Mouse (Mus musculus) kidney, postnatal 25 days (tissue): ENCODE results near the gene Acaca.
"Not testable (repeated sequence)": the region's sequence is repeated elsewhere in the genome, so short reads cannot be mapped to it uniquely, and the experiment has no call there.

Experiments used
- DNase-seq, 2 experiments: peaks; one replicate each; pipeline ENCODE4 v3.0.0; 2021; ENCODE audit warnings: mixed read lengths in 2 of 2

Acaca gene

DNA sequence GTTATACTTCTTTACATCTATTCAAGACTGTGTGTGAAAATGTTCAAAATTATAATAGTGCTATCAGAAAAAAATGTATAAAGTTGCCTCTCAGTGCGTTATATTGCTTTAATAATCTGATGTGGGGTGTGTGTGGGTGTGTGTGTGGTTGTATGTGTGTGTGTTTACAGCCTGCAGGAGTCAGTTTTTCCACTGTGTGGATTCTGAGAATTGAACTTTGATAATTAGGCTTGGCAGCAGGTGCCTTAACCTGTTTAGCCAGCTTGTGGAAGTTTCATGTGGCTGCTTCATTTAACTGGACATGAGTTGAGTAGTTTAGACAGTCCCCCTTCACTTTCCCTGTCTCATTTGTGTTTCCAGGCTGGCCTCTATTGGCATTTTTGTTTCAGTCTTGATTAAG is 117.9 kb downstream of the Acaca start:
- DNase-seq, result no peak

DNA sequence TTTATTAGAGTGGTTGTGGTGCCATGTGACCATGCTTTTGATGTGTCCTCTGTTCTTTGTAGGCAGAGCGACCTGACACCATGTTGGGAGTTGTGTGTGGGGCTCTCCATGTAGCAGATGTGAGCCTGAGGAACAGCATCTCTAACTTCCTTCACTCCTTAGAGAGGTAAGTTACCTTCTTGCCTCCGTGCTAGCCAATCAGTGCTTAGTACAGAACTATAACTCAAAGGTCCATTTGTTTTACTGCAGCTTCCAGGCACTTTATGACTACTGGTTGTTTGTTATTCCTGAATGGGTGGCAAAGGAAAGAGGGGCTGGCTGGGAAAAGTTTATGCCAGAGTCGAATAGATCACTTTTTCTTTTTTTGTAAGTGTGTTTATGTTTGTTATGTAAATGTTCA is 121.7 kb downstream of the Acaca start:
- DNase-seq, result no peak

DNA sequence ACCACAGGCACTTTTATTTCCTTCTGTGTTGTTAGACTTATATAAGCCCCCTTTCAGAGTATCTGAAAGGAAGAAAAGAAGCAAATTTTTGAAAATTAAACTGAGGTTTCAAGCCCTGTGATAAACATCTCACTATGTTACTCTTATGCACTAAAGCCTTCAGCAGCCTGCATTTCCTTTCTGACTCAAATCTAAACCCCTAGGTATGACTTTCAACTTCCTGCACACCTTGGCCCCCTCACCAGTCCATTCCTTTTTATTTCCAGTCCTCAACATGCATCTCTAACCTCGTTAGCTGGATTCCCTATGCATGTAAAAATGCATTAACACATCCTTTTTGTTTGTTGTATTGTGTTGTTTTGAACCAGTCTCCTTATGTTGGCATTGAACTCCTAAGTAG is 123.0 kb downstream of the Acaca start:
- DNase-seq, result no peak

DNA sequence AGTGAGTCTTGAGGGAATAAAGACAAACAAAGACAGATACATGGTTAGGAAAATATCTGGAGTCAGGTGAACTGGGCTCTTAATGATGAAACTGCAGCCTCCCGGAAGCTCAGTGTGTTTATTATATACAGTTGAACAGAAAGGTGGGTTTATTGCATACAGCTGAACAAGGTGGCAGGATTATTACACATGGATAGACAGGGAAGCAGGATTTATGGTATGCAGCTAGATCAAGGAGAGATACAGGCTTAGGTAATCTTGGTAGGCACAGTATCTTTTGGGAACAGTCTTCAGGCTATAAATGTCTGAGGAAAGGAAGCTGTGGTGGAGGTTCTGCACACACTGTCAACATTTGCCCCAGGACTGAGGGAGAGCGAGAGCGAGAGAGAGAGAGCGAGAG is 126.4 kb downstream of the Acaca start:
- DNase-seq, result no peak

DNA sequence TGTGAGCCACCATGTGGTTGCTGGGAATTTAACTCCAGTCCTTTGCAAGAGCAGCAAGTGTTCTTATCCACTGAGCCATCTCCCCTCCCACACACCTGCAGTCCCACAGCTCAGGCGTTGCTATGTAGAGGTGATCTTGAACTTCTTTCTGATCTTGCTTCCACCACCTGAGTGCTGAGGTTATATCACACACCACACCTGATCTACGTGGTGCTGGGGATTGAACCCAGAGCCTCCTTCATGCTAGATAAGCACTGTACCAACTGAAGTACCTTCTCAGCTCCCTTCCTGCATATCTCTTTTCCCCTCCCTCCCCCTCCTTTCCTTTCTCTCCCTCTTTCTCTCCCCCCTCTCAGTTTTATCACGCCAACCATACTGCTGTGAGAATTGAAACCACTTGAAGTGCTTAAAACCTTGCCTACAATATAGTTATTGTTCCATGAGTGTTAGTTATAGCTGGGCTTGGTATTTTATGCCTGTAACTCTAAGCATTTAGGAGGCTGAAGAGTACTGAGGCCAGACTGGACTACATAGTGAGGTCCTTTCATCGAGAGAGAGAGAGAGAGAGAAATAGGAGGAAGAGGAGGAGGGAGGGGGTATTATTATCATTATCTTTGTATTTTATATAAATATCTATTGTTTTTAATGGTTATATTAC is 128.7 kb downstream of the Acaca start:
- no peak for DNase-seq

DNA sequence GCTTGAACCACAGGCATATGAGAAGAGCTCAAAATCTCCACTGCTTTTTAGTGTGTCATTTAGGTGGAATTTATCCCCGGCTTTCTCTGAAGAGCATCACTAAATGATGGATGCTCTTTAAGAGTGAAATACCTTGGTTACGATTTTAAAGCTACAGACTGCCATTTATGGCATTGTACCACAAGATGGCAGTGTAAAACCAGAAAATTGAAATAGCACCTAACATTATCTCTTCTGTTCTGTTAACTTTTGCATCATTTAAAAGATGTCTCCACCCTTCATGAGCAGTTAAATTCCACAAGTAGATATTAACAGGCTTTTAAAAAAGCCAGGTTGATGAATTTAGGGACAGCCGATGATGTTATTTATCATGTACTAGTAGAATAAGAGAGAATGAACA is 135.0 kb downstream of the Acaca start:
- DNase-seq, result no peak

DNA sequence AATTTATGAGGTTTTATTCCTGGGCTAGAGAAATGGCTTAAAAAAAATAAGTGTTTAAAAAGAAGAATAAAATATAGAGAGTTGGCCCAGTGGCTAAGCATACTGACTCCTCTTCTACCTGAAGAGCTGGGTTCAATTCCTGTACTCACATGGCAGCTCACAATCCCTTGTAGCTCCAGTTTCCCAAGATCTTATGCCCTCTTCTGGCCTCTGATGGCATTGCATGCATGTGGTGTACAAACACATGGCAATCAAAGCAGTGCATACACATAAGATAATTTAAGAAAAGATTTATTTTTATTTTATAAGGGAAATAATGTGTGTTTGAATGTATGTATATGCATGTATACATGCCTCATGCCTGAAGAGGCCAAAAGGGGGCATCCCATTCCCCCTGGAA is 138.6 kb downstream of the Acaca start:
- DNase-seq, result peak in 1 of 2 experiments; percentile 48

DNA sequence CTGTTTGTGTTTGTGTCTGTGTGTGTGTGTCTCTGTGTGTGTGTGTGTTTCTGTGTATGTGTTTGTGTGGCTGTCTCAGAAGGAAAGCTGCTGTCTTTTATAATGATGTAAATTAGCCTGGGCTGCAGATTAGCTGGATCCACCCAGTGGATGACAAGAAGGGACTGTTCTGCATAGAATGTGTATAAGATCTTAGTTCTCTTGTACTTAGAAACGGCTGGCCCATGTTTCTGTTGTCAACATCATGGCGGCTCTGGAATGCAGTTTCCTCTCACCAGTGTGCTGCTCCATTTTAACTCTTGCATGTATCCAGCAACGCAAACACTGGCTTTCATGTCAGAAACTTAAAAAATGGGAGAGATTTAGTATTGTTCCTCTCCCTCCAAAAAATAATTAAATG is 141.0 kb downstream of the Acaca start:
- no peak for DNase-seq

DNA sequence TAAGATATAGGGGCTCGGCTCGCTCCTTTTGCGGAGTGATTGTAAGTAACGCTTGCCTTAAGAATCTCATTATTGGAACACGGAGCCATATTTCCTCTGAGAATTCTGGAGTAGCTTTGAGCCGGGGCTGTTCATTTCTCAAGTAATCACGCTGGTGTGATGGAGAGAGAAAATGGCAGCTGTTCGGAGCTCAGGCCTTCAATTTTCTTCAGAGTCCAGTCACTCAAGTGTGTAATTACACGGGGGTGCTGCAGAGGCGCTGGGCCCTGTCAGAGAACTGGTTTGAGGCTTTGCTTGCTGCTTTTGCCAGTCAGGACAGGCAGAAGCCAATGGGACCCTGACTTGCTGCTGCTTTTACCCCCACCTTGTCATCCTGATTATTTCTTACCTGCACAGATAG is 142.5 kb downstream of the Acaca start:
- no peak for DNase-seq

DNA sequence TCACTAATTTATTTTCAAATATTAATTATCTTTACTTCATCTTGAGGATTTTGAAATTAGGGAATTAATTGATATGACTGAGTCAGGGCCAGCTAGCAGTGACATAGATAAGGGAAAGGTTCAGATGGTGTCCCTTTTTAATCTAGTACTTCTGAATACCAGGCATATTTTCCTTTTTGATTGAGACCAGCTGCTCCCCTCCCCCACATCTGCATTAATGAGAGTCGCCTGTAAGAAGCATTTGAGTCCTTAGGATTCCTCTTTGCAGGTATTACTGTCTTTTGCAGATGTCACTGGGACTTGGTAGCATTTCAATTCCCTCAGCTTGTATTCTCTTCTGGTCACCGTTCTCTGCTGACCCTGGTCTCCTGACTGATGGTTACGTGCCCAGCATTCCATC is 143.1 kb downstream of the Acaca start:
- no peak for DNase-seq

DNA sequence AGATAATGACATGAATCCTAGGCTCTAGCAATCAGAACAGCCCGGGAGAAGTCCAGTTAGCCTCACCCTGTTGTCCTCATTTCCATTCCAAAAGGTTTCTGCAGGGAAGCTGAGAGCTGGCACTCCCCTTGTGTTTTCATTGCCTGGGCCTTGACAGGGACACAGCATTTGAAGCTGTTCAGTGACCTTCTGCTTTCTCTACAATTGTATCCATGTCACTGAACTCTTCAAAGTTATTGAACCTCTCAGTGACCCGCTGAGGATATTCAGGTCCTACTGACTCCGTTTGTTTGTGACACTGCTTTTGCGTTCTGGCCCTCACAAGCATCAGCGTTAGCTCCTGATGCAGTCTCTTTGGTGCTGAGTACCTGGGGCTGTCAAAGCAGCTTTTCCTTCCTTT is 147.5 kb downstream of the Acaca start:
- no peak for DNase-seq

DNA sequence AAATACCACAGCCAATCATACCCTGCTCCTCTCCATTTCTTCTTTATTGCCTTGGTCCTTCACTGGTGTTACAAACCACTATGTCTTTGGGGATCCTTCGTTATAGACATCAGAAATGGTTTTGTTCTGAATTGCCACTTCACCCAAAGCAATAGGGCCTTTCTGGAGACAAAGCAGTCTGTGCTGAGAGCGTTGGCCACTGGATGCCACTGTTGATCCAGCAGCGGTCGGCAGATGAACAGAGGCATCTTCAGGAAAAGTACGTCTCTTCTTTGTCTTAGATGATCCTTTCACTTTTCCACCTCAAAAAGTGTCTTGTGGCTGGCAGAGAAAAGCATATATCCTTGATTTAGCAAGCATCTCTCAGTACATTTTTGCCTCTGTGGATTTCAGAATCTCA is 151.8 kb downstream of the Acaca start:
- no peak for DNase-seq

DNA sequence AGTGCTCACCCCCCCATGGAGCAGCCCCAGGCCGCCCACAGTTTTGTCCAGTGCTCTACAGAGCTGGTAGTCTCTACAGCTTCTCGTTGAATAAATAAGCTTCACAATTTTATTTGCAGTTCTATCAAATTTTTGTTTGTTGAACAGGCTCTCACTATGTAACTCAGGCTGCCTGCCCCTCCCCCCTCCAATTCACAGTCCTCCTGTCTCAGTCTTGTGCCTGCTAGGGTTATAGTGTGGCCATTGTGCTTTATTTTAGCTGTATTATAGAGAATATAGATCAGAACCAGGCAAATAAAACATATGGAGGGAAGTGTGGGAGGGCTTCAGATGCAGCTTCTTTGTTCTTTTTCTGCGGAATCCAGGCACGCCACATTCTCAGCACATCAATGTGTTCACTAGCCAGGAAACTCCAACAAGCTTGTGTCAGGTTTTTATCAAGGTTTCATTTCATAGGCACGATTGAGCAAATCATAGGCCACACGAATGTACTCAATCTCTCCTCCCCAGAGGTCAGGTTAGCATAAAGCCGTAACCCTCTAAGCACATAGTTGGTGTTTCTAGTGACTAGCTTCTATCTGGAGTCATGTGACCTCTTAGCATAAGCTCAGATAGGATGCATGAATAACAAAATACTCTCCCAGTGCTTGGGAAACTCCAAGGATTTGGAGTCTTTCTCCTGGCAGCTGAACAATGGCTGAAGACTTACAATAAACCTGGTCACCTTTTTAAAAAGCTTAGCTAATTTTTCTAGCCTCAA is 153.7 kb downstream of the Acaca start:
- no peak for DNase-seq

DNA sequence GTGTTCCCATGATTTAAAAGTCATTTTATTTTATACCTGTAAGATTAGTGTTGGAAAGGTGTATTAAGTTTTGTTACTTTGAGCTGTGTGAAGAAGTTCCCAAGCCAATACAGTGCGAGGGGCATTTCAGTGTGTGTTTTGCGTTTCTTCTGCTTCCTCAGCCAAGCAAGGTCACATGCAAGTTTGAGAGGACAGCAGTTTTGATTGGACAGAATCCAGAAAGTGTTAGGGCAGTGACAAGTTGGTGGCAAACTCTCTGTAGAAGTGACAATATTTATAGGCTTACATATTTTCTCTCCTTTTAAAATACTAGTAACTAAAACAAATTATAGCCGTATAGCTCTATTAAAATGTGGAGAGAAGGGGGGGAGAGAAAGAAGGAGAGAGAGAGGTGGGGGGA is 161.3 kb downstream of the Acaca start:
- no peak for DNase-seq

DNA sequence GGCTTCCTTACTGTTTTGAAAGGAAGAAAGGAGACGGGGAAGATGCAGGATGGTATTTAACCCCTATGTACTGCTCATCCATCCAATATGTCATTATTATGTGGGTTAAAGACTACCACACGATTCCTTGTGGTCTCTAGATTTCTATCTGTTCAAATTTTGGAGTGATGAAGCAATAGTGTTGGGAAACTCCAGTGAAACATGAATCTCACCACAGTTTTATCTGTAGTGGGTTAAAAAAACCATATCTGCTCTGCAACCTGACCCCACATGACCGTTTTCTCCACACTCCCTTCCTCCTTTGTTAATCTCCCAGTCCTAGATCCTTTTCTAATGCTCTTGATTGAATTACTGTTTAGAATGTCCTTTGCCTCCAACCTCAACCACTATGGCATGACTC is 163.1 kb downstream of the Acaca start:
- DNase-seq, result no peak

DNA sequence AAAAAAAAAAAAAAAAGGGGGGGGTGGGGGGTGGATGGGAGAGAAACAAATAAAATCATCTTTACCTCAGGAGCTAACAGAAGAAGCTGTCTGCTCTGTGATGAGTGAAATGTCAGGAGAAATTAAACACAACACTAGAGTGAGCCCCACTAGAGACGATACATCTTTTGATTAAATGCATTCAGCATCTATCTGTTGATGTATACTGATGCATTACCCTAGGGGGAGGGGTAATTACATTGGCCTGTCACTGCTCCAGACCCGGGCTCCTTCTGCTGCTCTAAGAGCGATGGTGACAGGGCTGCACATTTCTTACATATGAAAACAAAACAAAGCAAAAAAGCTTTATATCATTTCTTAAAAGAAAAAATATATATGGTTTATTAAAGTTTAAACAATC is 163.8 kb downstream of the Acaca start:
- DNase-seq, result no peak

DNA sequence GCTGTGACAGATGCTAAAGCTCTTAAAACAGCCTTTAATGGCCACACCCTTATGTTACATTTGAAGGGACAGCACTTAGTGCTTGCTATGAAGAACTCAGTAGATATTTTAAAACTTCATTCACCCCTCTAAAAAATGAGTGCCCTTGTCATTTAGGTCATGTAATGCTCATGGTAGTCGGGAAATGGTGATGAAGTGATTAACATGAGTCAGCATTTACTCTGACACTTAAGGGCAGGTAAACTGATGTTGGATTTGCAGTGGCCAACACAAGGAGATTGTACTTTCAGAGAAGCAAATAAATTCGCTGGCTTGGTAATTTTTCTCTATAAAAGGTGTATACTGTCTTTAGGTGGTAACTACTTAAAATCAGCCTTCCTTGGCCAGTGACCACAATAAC is 166.9 kb downstream of the Acaca start:
- no peak for DNase-seq

DNA sequence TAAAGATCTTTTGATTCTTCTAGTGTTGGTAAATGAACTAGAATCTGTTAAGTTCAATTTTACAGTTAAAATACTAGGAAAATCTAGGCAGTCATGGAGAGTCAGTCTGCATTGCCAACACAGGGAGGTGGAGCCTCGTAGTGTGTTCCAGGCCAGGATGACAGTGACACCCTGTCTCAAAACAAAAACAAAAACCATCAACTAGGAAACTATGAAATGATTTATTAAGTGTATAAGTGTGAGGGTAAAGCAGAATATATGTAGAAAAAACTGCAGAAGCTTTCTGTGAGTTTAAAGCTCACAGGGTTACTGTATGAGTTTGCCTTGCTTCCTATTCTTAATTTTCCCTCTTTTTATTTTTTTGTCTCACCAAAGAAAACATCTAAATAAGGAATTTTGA is 176.0 kb downstream of the Acaca start:
- no peak for DNase-seq

DNA sequence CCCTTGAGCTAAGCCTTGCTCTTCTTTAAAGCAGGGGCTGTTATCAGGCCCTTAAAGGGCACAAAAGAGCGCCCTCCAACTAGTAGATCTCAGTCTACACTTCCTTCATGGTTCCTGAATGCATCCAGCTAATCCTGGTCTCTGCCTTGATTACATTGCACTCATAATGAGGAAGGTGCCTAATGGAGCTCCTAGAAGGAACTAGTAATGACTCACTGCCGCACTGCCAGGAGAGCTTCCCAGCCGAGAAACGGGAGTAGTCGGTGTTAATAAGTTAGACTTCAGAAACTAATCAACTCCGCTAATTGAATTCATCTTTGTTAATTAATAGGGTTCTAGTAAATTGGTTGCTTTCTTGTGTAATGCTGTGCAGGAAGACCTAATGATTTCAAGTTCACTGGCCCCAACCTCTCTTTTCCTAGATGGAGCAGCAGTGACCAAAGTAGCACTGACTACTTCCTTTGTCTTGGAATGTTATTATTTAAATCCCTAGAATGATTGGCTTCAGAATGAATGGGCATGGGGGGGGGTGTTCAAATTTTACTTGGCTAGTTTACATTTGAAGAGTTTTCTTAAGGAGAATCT is 176.8 kb downstream of the Acaca start:
- no peak for DNase-seq

DNA sequence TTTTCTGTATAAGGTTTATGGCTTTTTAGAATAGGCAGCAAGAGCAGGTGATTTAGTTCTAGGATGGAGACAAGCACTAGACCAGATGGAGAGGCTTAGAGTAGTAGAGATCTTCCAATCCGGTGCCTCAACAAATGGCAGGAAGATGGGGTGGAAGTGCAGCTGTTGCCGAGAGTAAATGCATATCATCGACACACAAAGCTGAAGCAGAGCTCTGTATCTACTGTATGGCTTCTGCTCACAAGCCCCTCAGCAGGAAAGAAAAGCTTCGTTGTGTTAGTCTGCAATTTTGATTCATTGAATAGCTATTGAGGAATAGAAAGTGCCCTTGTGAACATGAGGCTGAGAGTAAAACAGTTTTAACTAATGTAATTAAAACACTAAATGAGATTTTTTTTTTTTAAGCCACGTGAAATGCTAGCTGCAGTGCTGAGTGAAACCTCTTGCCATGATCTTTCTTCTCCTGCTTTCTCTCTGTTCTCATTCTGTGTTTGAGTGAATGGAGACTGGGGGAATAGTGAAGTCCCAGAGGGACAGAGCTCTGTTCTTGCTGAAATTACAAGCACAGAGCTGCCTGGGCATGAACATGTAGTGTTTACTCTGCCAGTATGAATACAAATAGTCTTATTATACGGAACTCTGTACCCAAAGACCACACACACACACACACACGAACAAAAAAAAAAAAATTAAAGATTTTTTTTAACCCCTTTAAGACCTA is 194.7 kb downstream of the Acaca start:
- no peak for DNase-seq

DNA sequence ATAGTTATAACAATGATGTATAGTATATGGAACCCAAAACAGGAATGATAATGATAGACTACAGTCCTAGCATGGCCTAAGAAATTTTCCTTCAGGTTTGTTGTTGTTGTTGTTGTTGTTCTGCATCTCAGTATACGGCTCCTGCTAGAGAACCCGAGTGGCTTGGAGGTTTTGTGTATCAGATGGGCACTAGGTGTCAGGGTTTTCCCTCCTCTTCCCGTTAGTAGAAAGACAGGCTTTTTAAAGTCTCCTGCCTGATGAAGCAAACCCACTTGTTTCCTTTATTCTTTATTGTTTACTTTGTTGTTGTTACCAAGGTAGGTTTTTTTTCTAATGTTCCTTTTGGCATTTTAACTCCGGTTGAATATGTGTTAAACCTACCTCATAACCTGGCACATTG is 197.6 kb downstream of the Acaca start:
- DNase-seq, result no peak

DNA sequence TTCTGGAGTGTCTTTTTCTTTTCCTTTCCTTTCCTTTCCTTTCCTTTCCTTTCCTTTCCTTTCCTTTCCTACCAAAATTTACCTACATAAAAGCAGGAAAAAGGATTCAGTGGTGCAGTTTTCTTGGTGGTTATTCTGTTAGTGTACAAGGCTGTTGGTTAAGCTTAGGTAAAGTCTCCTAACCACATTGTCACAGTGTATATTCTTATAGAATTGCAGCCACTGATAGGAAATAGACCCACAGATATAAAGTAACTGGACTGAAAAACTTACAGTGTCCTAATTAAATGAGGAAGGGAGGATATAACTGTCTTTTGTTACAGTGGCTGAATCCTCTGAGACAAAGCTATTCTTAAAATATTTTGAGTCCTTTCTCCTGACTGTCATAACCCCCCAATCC is 202.9 kb downstream of the Acaca start:
- DNase-seq, result no peak

DNA sequence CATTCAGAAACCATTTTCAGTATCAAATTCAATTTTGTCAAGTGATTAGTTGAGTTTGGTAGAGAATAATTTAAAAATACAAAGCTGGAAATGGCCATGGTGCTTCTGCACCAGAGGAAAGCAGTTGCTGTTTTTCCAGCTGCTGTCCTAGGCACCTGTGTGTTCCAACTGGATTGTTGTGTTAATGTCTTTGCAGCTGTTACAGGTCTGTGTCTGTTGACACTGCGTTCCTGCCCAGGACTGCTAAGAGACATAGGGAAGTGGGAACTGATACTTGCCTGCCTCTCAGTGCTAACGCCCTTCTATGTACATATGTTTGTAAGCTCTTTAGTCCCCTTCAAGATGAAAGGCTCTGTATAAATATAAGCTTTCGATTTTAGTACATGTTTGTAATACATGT is 203.4 kb downstream of the Acaca start:
- no peak for DNase-seq

DNA sequence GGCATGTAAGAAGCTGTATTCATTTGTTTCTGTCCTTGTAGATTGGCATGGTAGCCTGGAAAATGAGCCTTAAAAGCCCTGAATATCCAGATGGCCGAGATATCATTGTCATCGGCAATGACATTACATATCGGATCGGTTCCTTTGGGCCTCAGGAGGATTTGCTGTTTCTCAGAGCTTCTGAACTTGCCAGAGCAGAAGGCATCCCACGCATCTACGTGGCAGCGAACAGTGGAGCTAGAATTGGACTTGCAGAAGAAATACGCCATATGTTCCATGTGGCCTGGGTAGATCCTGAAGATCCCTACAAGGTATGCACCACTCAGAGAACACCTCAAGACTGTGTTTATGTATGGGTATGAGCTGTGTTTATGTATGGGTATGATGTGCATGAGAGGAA is 208.8 kb downstream of the Acaca start:
- DNase-seq, result not testable (repeated sequence)
